Mouse (Mus musculus) urinary bladder, postnatal 25 days (tissue): ENCODE measurements around the gene BC025446.
"Not testable (repeated sequence)": the region's sequence is repeated elsewhere in the genome, so short reads cannot be mapped to it uniquely, and the experiment has no call there.

Experiments used
- DNase-seq: peaks from one replicate; pipeline ENCODE4 v3.0.0; 2022; ENCODE audit warnings: low spot score

Gene BC025446

GRCm38 (mm10) chr15:75215778-75216691 is at the start of gene BC025446:
Gene BC025446 (plus strand): TSS chr15:75216376.
- DNase-seq: no peak

DNA sequence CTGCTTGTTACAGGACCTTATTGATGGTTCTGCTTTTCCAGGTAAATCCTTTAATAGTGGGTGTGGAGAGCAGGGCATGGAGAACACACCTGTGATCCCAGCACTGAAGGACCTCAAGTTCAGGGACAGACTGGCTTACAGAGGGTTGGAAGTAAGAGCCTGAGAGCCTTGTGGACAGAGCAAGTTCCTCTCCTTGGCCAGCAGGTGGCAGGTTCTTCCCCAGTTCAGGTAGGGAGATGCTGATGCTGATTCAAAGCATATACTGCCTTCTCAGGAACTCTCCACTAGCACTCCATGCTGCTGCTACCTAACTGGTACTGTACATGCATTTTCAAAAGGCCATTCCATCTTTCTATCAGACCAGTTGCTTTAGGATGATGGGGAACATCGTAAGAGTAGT is 40.7 kb upstream of the BC025446 start:
- peak; percentile 40 for DNase-seq

DNA sequence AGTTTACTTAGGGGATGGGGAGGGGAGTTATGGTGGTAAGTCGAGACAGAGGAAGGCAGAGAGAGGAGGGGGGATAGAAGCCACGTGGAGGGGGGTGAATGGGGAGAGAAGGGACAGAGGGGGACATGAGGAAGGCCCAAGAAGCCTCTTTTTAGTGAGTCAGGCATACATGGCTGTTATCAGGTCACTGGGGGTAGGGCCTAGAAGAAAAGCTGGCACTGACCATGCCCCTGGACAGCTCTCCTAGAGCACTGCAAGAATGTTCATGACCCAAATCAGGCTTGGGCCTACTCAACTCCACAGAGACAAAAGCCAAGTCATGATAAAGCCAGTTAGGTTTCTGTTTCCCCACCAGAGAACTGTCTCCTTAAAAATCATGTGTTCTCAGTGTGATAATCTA is 29.9 kb upstream of the BC025446 start:
- no peak for DNase-seq

DNA sequence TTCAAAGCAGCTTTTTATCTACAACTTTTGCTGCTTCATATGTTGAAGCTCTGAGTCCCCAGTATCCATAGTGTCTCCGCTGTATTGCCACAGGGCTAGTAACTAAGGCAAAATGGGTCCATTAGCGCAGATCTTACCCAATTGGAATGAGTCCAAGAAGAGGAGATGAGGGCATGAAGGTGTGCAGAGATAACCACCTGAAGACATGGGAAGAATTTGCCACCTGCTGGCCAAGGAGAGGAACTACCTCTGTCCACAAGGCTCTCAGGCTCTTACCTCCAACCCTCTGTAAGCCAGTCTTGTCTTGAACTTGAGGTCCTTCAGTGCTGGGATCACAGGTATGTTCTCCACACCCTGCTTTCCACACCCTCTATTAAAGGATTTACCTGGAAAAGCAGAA is 27.1 kb upstream of the BC025446 start:
- peak; percentile 13 for DNase-seq

DNA sequence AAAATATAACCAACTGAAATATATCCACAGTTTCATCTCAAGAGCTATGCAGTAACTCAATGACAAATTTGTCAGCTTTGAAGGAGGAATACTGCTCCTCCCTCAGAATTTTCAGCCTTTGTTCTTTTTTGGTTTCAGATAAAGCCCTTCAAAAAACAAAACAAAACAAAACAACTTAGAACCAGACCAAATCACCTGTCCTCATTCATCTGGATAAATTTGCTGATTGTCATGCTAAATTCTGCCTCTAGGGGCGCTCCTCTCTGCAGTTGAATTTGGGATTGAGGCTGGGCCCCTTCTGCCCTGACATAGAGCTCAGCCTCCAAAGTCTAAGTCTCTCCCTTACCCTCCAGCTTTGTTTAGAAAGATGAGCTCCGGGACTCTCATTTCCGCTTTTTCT is 25.6 kb upstream of the BC025446 start:
- DNase-seq: not testable (repeated sequence)

GRCm38 (mm10) chr15:75216831-75217230 is 655 bp downstream of the BC025446 start:
- DNase-seq: no peak

GRCm38 (mm10) chr15:75221942-75222341 is 5.8 kb downstream of the BC025446 start:
- no peak for DNase-seq

GRCm38 (mm10) chr15:75237736-75238288 is 21.6 kb downstream of the BC025446 start:
- no peak for DNase-seq

- no peak for DNase-seq
Observed at GRCm38 (mm10) chr15:75240558-75240957, 24.4 kb downstream of the BC025446 start.

DNA sequence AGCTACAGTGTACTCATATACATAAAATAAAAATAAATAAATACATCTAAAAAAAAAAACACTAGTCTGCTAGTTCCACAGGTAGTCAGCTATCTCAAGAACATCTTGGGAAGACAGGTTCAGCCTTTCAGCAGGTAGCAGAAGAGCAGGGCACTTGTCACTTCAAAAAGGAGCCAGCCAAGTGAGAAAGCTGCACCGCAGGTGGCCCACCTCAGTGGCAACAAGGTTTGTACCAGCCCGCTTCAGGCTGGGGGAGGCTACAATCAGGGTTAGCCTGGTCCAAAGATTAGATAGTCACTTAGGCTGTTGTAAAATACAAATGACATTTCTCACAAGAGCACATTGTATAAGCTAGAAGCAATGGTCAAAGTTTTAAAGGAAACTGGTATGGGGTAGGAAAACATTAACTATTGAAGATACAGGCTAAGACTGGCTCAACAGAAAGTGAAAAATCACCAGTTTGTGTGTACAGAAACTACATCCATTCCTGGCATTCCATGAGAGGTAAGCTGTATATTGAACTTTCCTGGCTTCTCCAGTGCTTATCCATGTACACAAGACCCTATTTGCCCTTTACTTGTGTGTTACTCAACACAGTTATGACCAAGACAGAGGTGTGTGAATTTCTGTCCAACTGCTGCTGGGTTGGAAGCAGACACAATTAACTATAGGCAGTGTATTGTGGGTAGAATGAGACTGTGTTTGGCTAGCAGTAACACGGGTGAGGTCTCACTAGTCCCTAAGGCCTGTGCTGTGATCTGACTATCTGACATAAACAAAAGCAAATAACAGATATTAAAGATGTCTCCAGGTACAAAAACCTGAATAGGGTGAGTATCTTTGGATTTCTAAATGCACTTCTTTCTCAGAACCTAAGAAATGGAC is 26.8 kb downstream of the BC025446 start:
- DNase-seq: no peak

- DNase-seq: no peak
Observed at GRCm38 (mm10) chr15:75254671-75255070, 38.5 kb downstream of the BC025446 start.

- DNase-seq: no peak
Observed at GRCm38 (mm10) chr15:75265863-75266262, 49.7 kb downstream of the BC025446 start.

DNA sequence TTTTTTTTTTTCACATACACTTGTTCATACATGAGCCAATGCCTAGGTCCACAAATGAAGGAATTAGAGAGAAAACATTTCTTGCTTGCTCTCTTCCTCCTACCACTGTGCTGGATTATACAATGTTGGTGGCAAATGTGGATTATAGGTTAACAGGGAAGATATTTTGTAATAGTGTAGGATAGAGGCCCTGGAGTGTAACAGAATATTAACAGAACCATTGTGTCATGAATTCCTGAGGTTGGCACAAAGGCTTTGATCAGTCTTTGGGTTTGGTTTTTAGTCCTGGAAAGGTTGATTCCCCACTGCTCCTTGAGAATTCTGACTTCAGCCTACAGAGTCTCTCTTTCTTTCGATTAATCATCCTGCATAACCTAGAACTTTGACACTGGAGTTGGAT is 50.5 kb downstream of the BC025446 start:
- DNase-seq: no peak

DNA sequence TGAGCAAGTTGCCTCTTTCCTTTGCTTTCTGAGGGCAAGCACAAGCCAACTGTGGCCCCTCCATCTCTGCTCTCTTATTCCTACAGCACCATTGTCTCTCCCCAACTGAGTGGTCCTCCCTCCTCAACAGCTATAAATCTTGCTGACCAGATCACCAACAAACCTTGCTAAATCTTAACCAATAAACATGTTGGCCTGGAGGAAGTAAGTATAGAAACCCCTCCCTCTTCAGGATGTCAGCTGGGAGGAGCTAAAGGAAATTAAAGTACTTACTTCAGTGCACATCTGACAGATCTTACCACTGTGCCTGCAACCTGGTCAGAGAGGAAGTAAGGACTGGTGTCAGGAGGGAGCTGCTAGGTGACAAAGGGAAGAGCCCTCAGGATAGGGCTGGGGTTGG is 51.9 kb downstream of the BC025446 start, which contains the start of gene Ly6f:
TSS of gene Ly6f (plus strand) at position 301 of the 400 bp plus-strand sequence.
- DNase-seq: no peak

DNA sequence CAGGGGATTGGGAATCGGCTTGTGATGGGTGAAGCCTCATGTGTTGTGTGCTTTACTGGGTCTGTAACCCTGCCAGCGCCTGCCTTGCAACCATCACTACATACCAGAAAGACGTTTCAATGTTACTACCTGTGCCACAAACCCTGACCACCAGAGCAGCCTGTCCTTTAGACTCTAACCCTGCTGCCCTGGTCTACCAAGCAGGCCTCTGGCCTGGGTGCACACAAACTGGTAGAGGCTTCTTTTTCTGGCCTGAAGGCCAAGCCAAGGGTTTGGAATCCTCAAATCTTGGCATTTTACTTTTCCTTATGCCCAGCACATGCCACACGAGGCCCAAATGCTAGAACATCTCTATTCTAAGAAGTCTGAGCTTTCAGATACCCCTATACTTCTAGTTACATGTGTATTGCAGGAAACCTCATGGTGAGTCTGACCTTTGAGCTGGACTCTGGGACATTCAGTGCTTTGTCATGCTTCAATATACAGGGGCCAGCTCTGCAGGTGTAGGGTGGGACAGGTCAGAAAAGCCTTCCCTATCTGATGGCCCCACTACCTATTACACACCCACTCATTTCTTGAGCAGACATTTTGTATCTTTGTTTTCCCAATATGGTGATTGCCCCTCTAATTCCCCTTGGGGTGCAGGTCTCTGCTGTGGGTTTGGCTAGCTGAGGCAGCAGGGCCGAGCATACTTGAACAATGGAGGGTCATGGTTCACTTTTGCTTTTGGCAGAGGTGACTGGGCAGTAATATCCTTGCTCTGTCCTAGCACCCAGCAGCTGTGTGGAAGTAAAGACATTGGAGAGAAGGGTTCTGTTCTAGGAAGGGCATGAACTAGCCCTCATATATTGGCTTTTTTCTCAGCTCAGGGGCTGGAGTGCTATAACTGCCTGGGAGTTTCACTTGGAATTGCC is 53.0 kb downstream of the BC025446 start:
- DNase-seq: no peak

- no peak for DNase-seq
Observed at GRCm38 (mm10) chr15:75270169-75270568, 54.0 kb downstream of the BC025446 start.

GRCm38 (mm10) chr15:75270691-75271362 is 54.7 kb downstream of the BC025446 start:
- no peak for DNase-seq

GRCm38 (mm10) chr15:75271426-75271825 is 55.2 kb downstream of the BC025446 start:
- DNase-seq: no peak

GRCm38 (mm10) chr15:75271891-75272290 is 55.7 kb downstream of the BC025446 start:
- DNase-seq: no peak
